Comparison of ENCODE assay signal across 31 mouse cellular contexts in genomic region chr17:45510871-45511270, GRCm38 (mm10). TPM values are rescaled to one million over a fixed set of nuclear protein-coding genes. Genes with fewer than 3 reads are reported as not detected.
"Had no signal": no experiment of that assay in that cellular context is flagged by ENCODE, and none has a peak within 500 bp of the region (broad histone marks: within the 10 kb centered on the region; RNA-seq: fewer than 3 reads in every experiment).

No protein-coding gene starts in this region.

- H3K27ac ChIP-seq: embryonic facial prominence, embryonic 10.5 days; embryonic facial prominence, embryonic 12.5 days; embryonic facial prominence, embryonic 13.5 days; embryonic facial prominence, embryonic 15.5 days; forebrain, embryonic 10.5 days; forebrain, embryonic 12.5 days; forebrain, embryonic 13.5 days; forebrain, embryonic 15.5 days; gastrocnemius, adult 2 months; heart, adult 2 months; heart, embryonic 10.5 days had no signal

- H3K4me3 ChIP-seq: embryonic facial prominence, embryonic 10.5 days; embryonic facial prominence, embryonic 12.5 days; embryonic facial prominence, embryonic 13.5 days; embryonic facial prominence, embryonic 15.5 days; erythroblast, embryonic 14.5 days; forebrain, embryonic 10.5 days; forebrain, embryonic 12.5 days; forebrain, embryonic 13.5 days; forebrain, embryonic 15.5 days; gastrocnemius, adult 2 months; heart, adult 2 months; heart, embryonic 10.5 days had no signal

- H3K27me3 ChIP-seq: embryonic facial prominence, embryonic 12.5 days; embryonic facial prominence, embryonic 13.5 days; embryonic facial prominence, embryonic 15.5 days; forebrain, embryonic 12.5 days; forebrain, embryonic 13.5 days; forebrain, embryonic 15.5 days had no signal

- H3K9ac ChIP-seq: embryonic facial prominence, embryonic 12.5 days; embryonic facial prominence, embryonic 13.5 days; embryonic facial prominence, embryonic 15.5 days; forebrain, embryonic 12.5 days; forebrain, embryonic 13.5 days; forebrain, embryonic 15.5 days; forebrain, postnatal 0 days had no signal

- DNase-seq: cerebellum, adult 9-11 months; cerebellum, postnatal 10 days; cerebellum, postnatal 14 days; cerebellum, postnatal 25 days; cerebellum, postnatal 36 days; embryo, embryonic 11 days; forebrain, postnatal 0 days; gastrocnemius, adult 2 months; gastrocnemius, postnatal 10 days; gastrocnemius, postnatal 14 days; gastrocnemius, postnatal 25 days; gastrocnemius, postnatal 36 days; heart, adult 11 months; heart, adult 18-20 months; heart, adult 2 months had no signal

- H3K9me3 ChIP-seq: embryonic facial prominence, embryonic 10.5 days; embryonic facial prominence, embryonic 12.5 days; embryonic facial prominence, embryonic 13.5 days; embryonic facial prominence, embryonic 15.5 days; forebrain, embryonic 10.5 days; forebrain, embryonic 12.5 days; forebrain, embryonic 13.5 days; forebrain, embryonic 15.5 days; heart, embryonic 10.5 days had no signal

RNA-seq across cellular contexts. Expression of gene Tcte1, which starts 12.4 kb away (rescaled TPM):
- total RNA-seq: common myeloid progenitor, adult 5-6 weeks; gastrocnemius, adult 18-20 months; gastrocnemius, adult 2 months; gastrocnemius, adult 8-10 months; gastrocnemius, postnatal 10 days; gastrocnemius, postnatal 14 days; gastrocnemius, postnatal 25 days; gastrocnemius, postnatal 36 days; gastrocnemius, postnatal 4 days; granulocyte monocyte progenitor cell, adult 5-6 weeks; heart, adult 18-20 months; heart, adult 2 months; heart, adult 8-10 months had no signal
- polyA plus RNA-seq: erythroblast, embryonic 14.5 days had no signal

RNA-seq across cellular contexts. Expression of gene Spats1, which starts 35.7 kb away (rescaled TPM):
- total RNA-seq: gastrocnemius, adult 18-20 months; gastrocnemius, adult 2 months; gastrocnemius, adult 8-10 months; gastrocnemius, postnatal 25 days; gastrocnemius, postnatal 36 days had no signal
- polyA plus RNA-seq: erythroblast, embryonic 14.5 days; heart, adult 2 months had no signal

RNA-seq across cellular contexts. Expression of gene Tmem151b, which starts 38.6 kb away (rescaled TPM):
- total RNA-seq: common myeloid progenitor, adult 5-6 weeks; gastrocnemius, adult 18-20 months; gastrocnemius, adult 2 months; gastrocnemius, adult 8-10 months; gastrocnemius, postnatal 25 days; granulocyte monocyte progenitor cell, adult 5-6 weeks had no signal
- polyA plus RNA-seq: erythroblast, embryonic 14.5 days had no signal
